Mouse (Mus musculus) cerebellum, postnatal 10 days (tissue): Measurements from ENCODE around the gene Sec16a.

ENCODE experiments used
- DNase-seq, 2 experiments: peaks; one replicate each; pipeline ENCODE4 v3.0.0; 2021; ENCODE audit warnings: mixed read lengths in 2 of 2

Sec16a gene

GRCm38 (mm10) chr2:26438373-26438772 lies 6.6 kb downstream of the Sec16a start:
- no peak for DNase-seq

GRCm38 (mm10) chr2:26437221-26437620 lies 7.8 kb downstream of the Sec16a start:
- no peak for DNase-seq

DNA sequence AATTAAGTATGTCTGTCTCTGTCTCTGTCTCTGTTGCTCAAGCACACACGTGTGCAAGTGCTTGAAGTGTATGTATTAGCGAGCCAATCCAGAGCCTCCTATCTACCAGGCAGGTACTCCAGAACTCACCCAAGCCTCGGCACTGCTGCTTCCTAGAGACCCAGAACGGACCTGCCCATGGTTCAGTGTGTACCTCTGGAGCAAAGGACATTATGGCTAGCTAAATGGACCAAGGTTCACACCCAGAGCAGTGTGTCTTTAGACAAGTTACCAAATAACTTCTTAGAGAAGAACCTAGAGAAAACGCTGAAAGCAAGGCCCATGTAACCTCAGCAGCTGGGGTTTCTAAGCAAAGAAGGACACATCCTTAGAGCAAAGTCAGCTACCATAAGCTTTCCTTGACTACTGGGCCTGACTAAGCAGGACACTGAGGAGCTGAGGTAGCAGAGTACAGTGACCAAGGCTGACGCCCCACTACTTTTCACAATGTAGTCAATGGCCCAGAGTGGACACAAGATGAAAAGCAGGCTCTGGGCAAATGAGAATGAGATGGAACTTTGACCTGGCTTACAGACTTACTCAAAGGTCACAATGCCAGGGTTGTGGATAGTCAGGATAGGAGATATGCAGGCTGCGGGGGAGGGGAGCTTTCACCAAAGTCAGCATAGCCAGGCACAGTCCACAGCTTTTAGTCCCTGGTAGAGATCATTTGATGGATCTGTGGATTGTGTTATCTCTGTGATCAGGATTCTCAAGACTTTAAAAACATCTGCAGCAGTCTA lies 10.0 kb downstream of the Sec16a start:
- DNase-seq: no peak

DNA sequence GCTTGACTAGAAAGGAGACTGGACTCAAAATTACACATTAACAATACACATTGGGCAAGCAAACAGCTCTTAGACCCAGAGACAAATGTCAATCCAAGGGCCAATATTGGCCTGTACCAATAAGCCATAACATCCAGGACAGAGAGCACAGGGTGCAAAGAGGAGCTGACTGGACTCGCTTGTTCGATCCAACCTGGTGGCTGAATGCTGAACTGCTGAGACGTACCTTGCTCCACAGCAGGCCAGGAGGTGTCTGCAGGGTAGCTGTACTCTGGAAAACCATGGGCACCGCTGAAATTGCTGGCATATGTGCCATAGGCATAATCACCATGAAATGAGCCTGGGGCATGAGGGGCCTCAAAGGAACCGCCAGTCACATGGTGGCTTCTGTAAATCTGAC lies 15.2 kb downstream of the Sec16a start:
- DNase-seq: no peak

DNA sequence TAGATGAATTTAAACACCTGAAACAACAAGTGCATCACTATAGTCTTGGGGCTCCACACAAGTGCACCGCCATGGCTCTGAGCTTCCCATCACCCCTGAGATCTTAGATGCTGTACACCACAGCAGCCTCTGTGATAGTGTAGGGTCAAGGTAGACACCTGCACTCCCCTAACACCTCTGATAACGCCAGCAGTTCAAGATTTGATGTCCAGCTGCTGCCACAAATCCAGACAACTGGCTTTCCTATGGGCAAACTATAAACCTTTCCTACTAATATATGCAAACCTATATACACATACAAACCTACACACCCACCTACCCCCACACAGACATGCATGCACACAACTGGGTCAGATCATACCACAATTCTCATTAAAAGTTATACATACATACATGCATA lies 20.5 kb downstream of the Sec16a start:
- DNase-seq: no peak

GRCm38 (mm10) chr2:26423086-26423485 lies 21.9 kb downstream of the Sec16a start:
- no peak for DNase-seq

GRCm38 (mm10) chr2:26421969-26422368 lies 23.0 kb downstream of the Sec16a start:
- no peak for DNase-seq

GRCm38 (mm10) chr2:26418120-26418519 lies 26.9 kb downstream of the Sec16a start:
- DNase-seq: no peak

- no peak for DNase-seq
Measured at GRCm38 (mm10) chr2:26417066-26417465, 27.9 kb downstream of the Sec16a start.

- DNase-seq: peak; percentile 45 to 51
Measured at GRCm38 (mm10) chr2:26410931-26411411, 34.0 kb downstream of the Sec16a start.

- peak; percentile 65 to 69 for DNase-seq
Measured at GRCm38 (mm10) chr2:26410091-26410490, 34.9 kb downstream of the Sec16a start.

DNA sequence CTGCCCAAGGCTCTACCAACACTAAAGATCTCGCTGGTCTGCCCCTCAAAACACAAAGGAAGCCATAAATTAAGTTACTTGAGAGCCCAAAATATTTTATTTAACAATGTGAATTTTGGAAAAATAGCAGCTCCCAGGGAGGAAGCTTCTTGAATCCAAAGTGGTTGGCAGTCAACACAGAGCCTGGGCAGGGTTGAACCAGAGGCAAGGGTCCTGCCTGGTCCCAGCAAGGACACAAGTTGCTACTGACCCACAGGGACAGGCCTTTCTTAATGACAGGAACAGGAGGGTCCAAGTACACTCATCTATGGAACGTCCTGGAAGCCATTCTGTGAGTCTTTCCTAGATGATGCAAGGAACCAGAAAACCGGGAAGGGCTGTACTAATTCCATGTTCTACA lies 35.7 kb downstream of the Sec16a start:
- no peak for DNase-seq

- DNase-seq: peak; percentile 99 to 100
Measured at GRCm38 (mm10) chr2:26408515-26409356, 36.3 kb downstream of the Sec16a start, which contains the start of gene Inpp5e. Inpp5e (minus strand) TSS chr2:26409203.

DNA sequence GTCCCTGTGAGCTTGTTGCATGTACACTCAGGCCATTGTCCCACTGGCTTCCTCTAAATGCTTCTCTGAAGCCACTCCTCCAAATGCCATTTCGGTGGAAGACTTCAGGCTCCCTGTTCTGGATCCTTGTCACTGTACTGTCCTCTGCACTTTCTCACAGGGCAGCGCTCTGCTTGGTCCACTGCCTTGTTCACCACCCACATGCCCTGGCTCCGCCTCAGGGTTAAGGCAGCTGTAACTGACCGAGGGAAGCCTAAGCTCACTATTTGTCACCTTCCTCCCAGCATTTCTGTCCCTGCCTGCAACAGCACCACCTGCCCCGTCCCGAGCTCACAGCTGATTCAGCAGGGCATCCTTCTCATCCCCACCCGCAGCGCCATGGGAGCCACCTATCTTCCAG lies 41.7 kb downstream of the Sec16a start:
- no peak for DNase-seq

- DNase-seq: peak in 1 of 2 experiments; percentile 51
Measured at GRCm38 (mm10) chr2:26402265-26402664, 42.8 kb downstream of the Sec16a start.

- no peak for DNase-seq
Measured at GRCm38 (mm10) chr2:26401023-26401422, 44.0 kb downstream of the Sec16a start.

DNA sequence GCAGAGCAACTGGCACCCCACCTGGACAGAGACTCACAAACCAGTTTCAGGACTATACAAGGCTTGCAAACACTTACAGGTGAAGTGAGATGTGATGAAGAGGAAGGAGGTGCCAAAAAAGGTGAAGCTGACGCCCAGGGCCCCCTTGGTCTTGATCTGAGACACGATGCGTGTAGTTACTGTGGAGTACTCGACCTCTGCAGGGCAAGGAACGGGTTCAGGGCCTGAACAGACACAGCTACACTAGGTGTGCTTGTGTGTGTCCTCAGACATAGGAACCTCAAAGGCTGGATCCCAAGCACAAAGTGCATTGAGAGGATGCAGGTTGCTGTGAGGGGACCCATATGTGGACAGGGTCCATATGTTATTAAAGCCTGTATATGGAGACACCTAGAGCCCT lies 44.7 kb downstream of the Sec16a start:
- no peak for DNase-seq

DNA sequence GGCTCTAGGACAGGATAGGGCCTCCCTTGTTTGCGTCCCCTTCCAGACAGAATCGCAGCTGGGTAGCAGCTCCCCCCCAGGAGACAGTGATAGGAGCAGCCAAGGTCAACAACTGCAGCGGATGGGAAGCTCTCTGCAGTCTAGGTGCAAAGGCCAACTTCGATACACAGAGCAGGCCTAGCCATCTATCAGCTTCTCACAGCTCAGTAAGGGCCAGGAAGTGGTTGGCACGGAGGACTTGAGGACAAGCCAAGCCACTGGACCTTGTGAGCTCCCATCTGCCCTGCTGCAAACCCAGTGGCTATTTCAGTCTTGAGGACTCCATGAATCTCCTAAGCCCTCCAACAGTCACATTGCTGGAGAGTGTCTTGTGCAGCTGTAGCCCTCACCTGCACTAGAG lies 45.4 kb downstream of the Sec16a start:
- DNase-seq: peak; percentile 53 to 59

DNA sequence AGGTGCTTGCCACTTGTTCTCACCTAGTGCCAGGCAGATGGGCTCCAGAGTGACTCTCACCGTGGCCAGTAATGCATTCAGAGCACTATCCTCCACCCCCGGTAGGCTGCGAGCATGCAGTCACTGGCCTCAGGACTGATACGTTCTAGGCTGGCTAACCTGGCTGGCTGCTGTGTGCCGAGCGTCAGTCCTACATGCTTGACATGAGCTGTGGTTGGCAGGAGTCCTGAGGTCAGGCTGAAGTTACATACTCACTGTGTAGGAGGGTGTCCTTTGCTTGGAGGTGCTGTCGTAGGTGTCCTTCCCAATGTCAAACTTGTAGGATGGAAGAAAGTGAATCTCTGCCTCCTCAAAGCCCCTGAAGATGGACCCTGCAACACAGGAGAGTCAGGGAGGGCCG lies 46.0 kb downstream of the Sec16a start:
- no peak for DNase-seq

DNA sequence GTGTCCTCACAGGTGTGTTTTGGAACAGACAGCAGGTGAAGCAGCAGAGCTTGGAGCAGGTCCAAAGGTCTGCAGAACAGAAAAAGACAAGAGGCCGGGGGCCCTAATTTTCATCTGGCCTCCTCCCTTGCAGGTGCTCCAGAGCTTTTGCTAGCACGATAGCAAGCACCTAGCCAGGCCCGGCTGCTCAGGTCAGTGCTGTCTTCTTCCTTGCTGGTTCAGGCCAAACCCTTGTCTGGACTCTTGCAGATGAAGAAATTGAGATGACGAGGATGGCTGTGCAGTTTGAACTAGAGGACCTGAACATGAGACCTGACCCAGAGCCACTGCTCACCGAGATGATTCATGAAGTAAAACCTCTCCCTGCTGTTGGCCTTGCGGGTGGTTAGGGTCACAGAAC lies 53.4 kb downstream of the Sec16a start:
- DNase-seq: no peak

GRCm38 (mm10) chr2:26390954-26391353 lies 54.1 kb downstream of the Sec16a start:
- no peak for DNase-seq

DNA sequence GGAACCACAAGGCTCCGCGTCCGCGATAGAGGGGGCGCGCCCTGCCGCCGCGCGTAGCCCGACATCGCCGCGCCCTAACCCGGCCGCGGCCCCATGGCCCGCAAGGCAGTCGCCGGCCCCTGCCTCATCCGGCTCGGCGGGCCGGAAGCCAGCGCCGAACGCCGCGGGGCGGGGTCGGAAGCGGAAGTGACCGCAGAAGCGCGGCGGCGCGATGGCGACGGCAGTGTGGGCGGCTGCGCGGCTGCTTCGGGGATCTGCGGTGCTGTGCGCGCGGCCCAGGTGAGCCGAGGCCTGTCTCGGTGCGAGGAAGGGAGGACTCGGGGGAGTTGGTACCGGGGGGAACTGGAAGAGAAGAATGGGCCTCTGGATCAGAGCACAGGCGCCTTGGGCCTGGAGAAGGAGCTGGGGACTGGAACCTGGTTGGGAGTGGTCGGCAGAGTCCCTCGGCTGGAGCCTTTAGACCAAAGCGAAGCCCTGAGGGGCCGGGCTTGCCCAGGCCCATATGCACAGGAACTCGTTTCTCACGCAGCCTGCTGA lies 55.8 kb downstream of the Sec16a start, which contains the start of the genes Entr1 and Pmpca:
Gene Entr1 (minus strand): TSS at position 163 of the 537 bp plus-strand sequence.
Gene Pmpca (plus strand): TSS at position 186 of the 537 bp plus-strand sequence.
- peak; percentile 95 to 96 for DNase-seq

DNA sequence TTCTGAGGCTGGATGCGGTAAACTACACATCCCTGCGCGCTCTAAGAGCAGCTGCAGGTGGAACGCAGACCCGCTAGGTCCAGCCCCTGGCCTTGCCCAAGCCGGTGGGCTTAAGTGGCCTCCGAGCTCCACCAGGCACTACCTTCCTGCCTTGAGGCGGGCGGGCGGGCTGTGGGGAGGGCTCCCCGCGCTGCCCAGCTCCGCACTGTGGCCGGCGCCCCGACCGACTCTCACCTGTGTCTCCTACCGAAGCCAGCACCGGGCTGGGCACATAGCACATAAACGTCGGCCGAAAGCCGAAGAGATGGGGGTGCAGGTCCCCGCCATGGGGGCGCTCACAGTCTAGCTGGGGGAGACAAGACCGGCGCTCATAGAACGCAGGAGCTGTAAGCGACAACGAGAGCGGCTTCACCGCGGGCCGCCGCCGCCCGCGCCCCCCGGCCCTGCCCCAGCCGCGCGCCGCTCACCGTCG lies 56.3 kb downstream of the Sec16a start:
- peak in 1 of 2 experiments; percentile 55 for DNase-seq
